Mouse (Mus musculus) G1E (cell line): Measurements from ENCODE around the gene AI481877.

Experiments
- CTCF ChIP-seq: IDR thresholded peaks from 2 replicates; pipeline ENCODE4 v1.5.1; 2012; ENCODE audit warnings: low read depth, low read length, inconsistent platforms, mixed read lengths
- GATA1 ChIP-seq: IDR thresholded peaks from 2 replicates; pipeline ENCODE4 v1.6.1; 2012; ENCODE audit warnings: borderline replicate concordance, low read length, inconsistent platforms, mixed read lengths

DNA sequence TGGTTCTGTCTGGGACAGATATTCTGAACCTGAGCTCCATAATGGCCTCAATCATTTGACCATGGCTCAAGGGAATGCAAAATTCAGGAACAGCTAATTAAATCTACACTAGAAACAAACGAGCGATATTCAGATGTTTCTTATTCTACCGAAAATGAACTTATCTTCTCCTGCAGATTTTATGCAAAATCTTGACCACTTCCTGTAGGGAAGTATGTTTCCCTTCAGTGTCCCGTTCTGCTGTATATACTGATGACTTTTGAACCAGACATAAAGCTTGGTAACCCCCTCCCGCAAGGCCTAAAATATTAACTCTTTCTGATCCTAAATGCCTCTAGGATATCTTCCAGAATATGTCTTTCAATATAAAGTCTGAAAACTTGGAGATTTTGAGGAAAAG is 12.1 kb upstream of the AI481877 start:
- no peak for TF ChIP-seq CTCF
- no peak for TF ChIP-seq GATA1
